Mouse (Mus musculus): ENCODE measurements around the gene Aldh3b1.

GRCm38 (mm10) chr19:3950331-3950730 lies 20.7 kb upstream of the Aldh3b1 start:
- TF ChIP-seq ZC3H11A (IDR thresholded peaks at IDR 0.05; ENCODE audit: borderline replicate concordance, low read depth, low read length), result no peak
- no peak for TF ChIP-seq CHD2 (IDR thresholded peaks at IDR 0.05; ENCODE audit: low read depth, low read length)

Data from ES-E14 (cell line).